Mouse (Mus musculus): Measurements from ENCODE around the gene Plcl2. TPM values are rescaled to one million over a fixed set of nuclear protein-coding genes. Genes with fewer than 3 reads are reported as not detected.

Gene Plcl2
- total RNA-seq, 1 experiment, result 2.7 TPM

GRCm38 (mm10) chr17:50737068-50737467 is 227.9 kb downstream of the Plcl2 start:
- DNase-seq (ENCODE audit: low read depth, low spot score), result no peak
- Histone ChIP-seq H3K36me3 (ENCODE audit: control insufficient read depth, insufficient read depth, low read length, poor library complexity, severe bottlenecking) (no peaks in the 10 kb centered on the region; the same call in 1 of the 2 replicates), H3K9ac (ENCODE audit: insufficient read depth, low read depth, low read length, poor library complexity, severe bottlenecking) (no peak overlapping the region), H3K4me3 (ENCODE audit: insufficient read depth in 1 of 2, low read depth in 1 of 2, low read length in 2 of 2, poor library complexity in 1 of 2, severe bottlenecking in 1 of 2) (no peak overlapping the region), H3K27ac (ENCODE audit: insufficient read depth, low read depth, low read length, poor library complexity, severe bottlenecking) (no peak overlapping the region), H3K9me3 (ENCODE audit: control insufficient read depth, insufficient read depth, low read depth, low read length) (no peaks in the 10 kb centered on the region), H3K4me1 (ENCODE audit: control insufficient read depth in 2 of 2, insufficient read depth in 2 of 2, low read length in 2 of 2, poor library complexity in 1 of 2) (no peaks in the 10 kb centered on the region)
- TF ChIP-seq ZC3H11A (IDR thresholded peaks at IDR 0.05; ENCODE audit: borderline replicate concordance, low read depth, low read length), result no peak
- no peak for TF ChIP-seq HCFC1 (IDR thresholded peaks at IDR 0.05; ENCODE audit: borderline replicate concordance, insufficient read depth, low read length)
- TF ChIP-seq CHD2 (IDR thresholded peaks at IDR 0.05; ENCODE audit: low read depth, low read length), result no peak
- no peak for TF ChIP-seq ZNF384 (IDR thresholded peaks at IDR 0.05; ENCODE audit: low read depth, low read length)
- TF ChIP-seq MAFK (IDR thresholded peaks at IDR 0.05; ENCODE audit: insufficient read depth, low read depth, low read length), result no peak
- in situ Hi-C loops (cut with MboI; ENCODE audit: low sequenced_read_pairs in 2 of 2, unreplicated experiment in 2 of 2), result no loop called here

Other genes starting within 250 kb of the Plcl2 start
- gene Dazl, start 215.8 kb upstream of the Plcl2 start, total RNA-seq (2012; rRNA removed), result 10.8 and 17.0 TPM in 2 replicates

Data from ES-E14 (cell line).